Mouse (Mus musculus): Measurements from ENCODE around the gene Crybb1. TPM values are rescaled to one million over a fixed set of nuclear protein-coding genes. Genes with fewer than 3 reads are reported as not detected.

Crybb1 gene
- polyA plus RNA-seq, 1 experiment = 0.28 TPM

GRCm38 (mm10) chr5:112276907-112277348 is 21.3 kb downstream of the Crybb1 start:
- Histone ChIP-seq H3K36me3 (ENCODE audit: control insufficient read depth, insufficient read depth, low read length) (no peaks in the 10 kb centered on the region), H3K4me1 (ENCODE audit: control insufficient read depth, insufficient read depth, low read length) (peaks cover 5% of the 10 kb centered on the region)

GRCm38 (mm10) chr5:112277906-112278470 is 22.4 kb downstream of the Crybb1 start:
- H3K27me3 ChIP-seq (ENCODE audit: control insufficient read depth, insufficient read depth, low read length) = no peaks in the 10 kb centered on the region
- H3K27ac ChIP-seq (ENCODE audit: control insufficient read depth, insufficient read depth, low read depth, low read length) = no peak overlapping the region
- no peaks in the 10 kb centered on the region for H3K36me3 ChIP-seq (ENCODE audit: control insufficient read depth, insufficient read depth, low read length)
- H3K4me3 ChIP-seq (ENCODE audit: control insufficient read depth, low read depth, low read length) = no peak overlapping the region
- TF ChIP-seq CTCF (IDR thresholded peaks at IDR 0.05; ENCODE audit: control insufficient read depth, insufficient read depth, insufficient replicate concordance, low read depth, low read length) = no peak
- TF ChIP-seq POLR2A (IDR thresholded peaks at IDR 0.05; ENCODE audit: control insufficient read depth, low read depth, low read length) = no peak
- H3K4me1 ChIP-seq (ENCODE audit: control insufficient read depth, insufficient read depth, low read length) = peaks cover 5% of the 10 kb centered on the region

More at GRCm38 (mm10) chr5:112276907-112277348, 21.3 kb downstream of the Crybb1 start:
- H3K27me3 ChIP-seq (ENCODE audit: control insufficient read depth, insufficient read depth, low read length) = no peaks in the 10 kb centered on the region
- H3K4me3 ChIP-seq (ENCODE audit: control insufficient read depth, low read depth, low read length) = peak overlapping the region; percentile 97
- peak overlapping the region; percentile 89 for H3K27ac ChIP-seq (ENCODE audit: control insufficient read depth, insufficient read depth, low read depth, low read length)
- TF ChIP-seq POLR2A (IDR thresholded peaks at IDR 0.05; ENCODE audit: control insufficient read depth, low read depth, low read length) (no peak), CTCF (IDR thresholded peaks at IDR 0.05; ENCODE audit: control insufficient read depth, insufficient read depth, insufficient replicate concordance, low read depth, low read length) (no peak)

- TF ChIP-seq CTCF (IDR thresholded peaks at IDR 0.05; ENCODE audit: control insufficient read depth, insufficient read depth, insufficient replicate concordance, low read depth, low read length) (no peak), POLR2A (IDR thresholded peaks at IDR 0.05; ENCODE audit: control insufficient read depth, low read depth, low read length) (no peak)
- no peak overlapping the region for H3K27ac ChIP-seq (ENCODE audit: control insufficient read depth, insufficient read depth, low read depth, low read length)
- no peaks in the 10 kb centered on the region for H3K27me3 ChIP-seq (ENCODE audit: control insufficient read depth, insufficient read depth, low read length)
- H3K4me3 ChIP-seq (ENCODE audit: control insufficient read depth, low read depth, low read length) = no peak overlapping the region
- no peaks in the 10 kb centered on the region for H3K36me3 ChIP-seq (ENCODE audit: control insufficient read depth, insufficient read depth, low read length)
- H3K4me1 ChIP-seq (ENCODE audit: control insufficient read depth, insufficient read depth, low read length) = peaks cover 5% of the 10 kb centered on the region
These were observed 23.8 kb downstream of the Crybb1 start for GRCm38 (mm10) chr5:112279181-112280021.

GRCm38 (mm10) chr5:112280151-112280550 is 24.5 kb downstream of the Crybb1 start:
- Histone ChIP-seq H3K27me3 (ENCODE audit: control insufficient read depth, insufficient read depth, low read length) (no peaks in the 10 kb centered on the region), H3K36me3 (ENCODE audit: control insufficient read depth, insufficient read depth, low read length) (no peaks in the 10 kb centered on the region), H3K4me1 (ENCODE audit: control insufficient read depth, insufficient read depth, low read length) (peaks cover 5% of the 10 kb centered on the region), H3K4me3 (ENCODE audit: control insufficient read depth, low read depth, low read length) (no peak overlapping the region), H3K27ac (ENCODE audit: control insufficient read depth, insufficient read depth, low read depth, low read length) (no peak overlapping the region)
- TF ChIP-seq CTCF (IDR thresholded peaks at IDR 0.05; ENCODE audit: control insufficient read depth, insufficient read depth, insufficient replicate concordance, low read depth, low read length) (no peak), POLR2A (IDR thresholded peaks at IDR 0.05; ENCODE audit: control insufficient read depth, low read depth, low read length) (no peak)

GRCm38 (mm10) chr5:112280863-112281660 is 25.4 kb downstream of the Crybb1 start:
- Histone ChIP-seq H3K4me1 (ENCODE audit: control insufficient read depth, insufficient read depth, low read length) (peaks cover 5% of the 10 kb centered on the region), H3K27ac (ENCODE audit: control insufficient read depth, insufficient read depth, low read depth, low read length) (no peak overlapping the region)

GRCm38 (mm10) chr5:112281676-112282075 is 26.1 kb downstream of the Crybb1 start:
- no peak for TF ChIP-seq POLR2A (IDR thresholded peaks at IDR 0.05; ENCODE audit: control insufficient read depth, low read depth, low read length)
- no peak for TF ChIP-seq CTCF (IDR thresholded peaks at IDR 0.05; ENCODE audit: control insufficient read depth, insufficient read depth, insufficient replicate concordance, low read depth, low read length)
- Histone ChIP-seq H3K36me3 (ENCODE audit: control insufficient read depth, insufficient read depth, low read length) (no peaks in the 10 kb centered on the region), H3K4me3 (ENCODE audit: control insufficient read depth, low read depth, low read length) (no peak overlapping the region), H3K27me3 (ENCODE audit: control insufficient read depth, insufficient read depth, low read length) (no peaks in the 10 kb centered on the region), H3K27ac (ENCODE audit: control insufficient read depth, insufficient read depth, low read depth, low read length) (no peak overlapping the region), H3K4me1 (ENCODE audit: control insufficient read depth, insufficient read depth, low read length) (peaks cover 5% of the 10 kb centered on the region)

More at GRCm38 (mm10) chr5:112280863-112281660, 25.4 kb downstream of the Crybb1 start:
- TF ChIP-seq CTCF (IDR thresholded peaks at IDR 0.05; ENCODE audit: control insufficient read depth, insufficient read depth, insufficient replicate concordance, low read depth, low read length) (no peak), POLR2A (IDR thresholded peaks at IDR 0.05; ENCODE audit: control insufficient read depth, low read depth, low read length) (no peak)
- H3K4me3 ChIP-seq (ENCODE audit: control insufficient read depth, low read depth, low read length) = no peak overlapping the region
- H3K36me3 ChIP-seq (ENCODE audit: control insufficient read depth, insufficient read depth, low read length) = no peaks in the 10 kb centered on the region
- H3K27me3 ChIP-seq (ENCODE audit: control insufficient read depth, insufficient read depth, low read length) = no peaks in the 10 kb centered on the region

All from testis, adult 2 months (tissue).